Mouse (Mus musculus): Measurements from ENCODE around the gene Elavl1. TPM values are rescaled to one million over a fixed set of nuclear protein-coding genes. Genes with fewer than 3 reads are reported as not detected.
A peak's percentile ranks its signal among the peaks of the same experiment; 100 is the strongest.

Elavl1 gene
- polyA plus RNA-seq, 1 experiment = 20.7 TPM

- Histone ChIP-seq H3K4me1 (ENCODE audit: control insufficient read depth, insufficient read depth, insufficient read length, low read length) (peaks cover 5% of the 10 kb centered on the region), H3K36me3 (ENCODE audit: control insufficient read depth, insufficient read depth, low read length) (peaks cover 1% of the 10 kb centered on the region; the same call in 1 of the 2 replicates), H3K27me3 (ENCODE audit: control insufficient read depth, insufficient read depth, low read length) (no peaks in the 10 kb centered on the region), H3K27ac (ENCODE audit: insufficient read depth, low read depth, low read length) (no peak overlapping the region), H3K4me3 (ENCODE audit: low read depth, low read length) (0 out of 2 replicates have a peak overlapping the region, but pooled peaks have one; percentile 6)
- no peak for TF ChIP-seq CTCF (IDR thresholded peaks at IDR 0.05; ENCODE audit: extremely low read depth, insufficient read length, insufficient replicate concordance, low read depth, low read length)
- TF ChIP-seq POLR2A (IDR thresholded peaks at IDR 0.05; ENCODE audit: low read depth, low read length) = no peak
- 22% methylated on average over 7 of the region's 7 CpGs for WGBS
These were observed 22.4 kb upstream of the Elavl1 start for GRCm38 (mm10) chr8:4347661-4348060.

GRCm38 (mm10) chr8:4340207-4340606 lies 15.0 kb upstream of the Elavl1 start:
- no peaks in the 10 kb centered on the region for H3K27me3 ChIP-seq (ENCODE audit: control insufficient read depth, insufficient read depth, low read length)
- no peaks in the 10 kb centered on the region for H3K4me1 ChIP-seq (ENCODE audit: control insufficient read depth, insufficient read depth, insufficient read length, low read length)
- TF ChIP-seq POLR2A (IDR thresholded peaks at IDR 0.05; ENCODE audit: low read depth, low read length) (no peak), CTCF (IDR thresholded peaks at IDR 0.05; ENCODE audit: extremely low read depth, insufficient read length, insufficient replicate concordance, low read depth, low read length) (no peak)
- WGBS = 86% methylated on average over 3 of the region's 3 CpGs
- no peak overlapping the region for H3K4me3 ChIP-seq (ENCODE audit: low read depth, low read length)
- H3K27ac ChIP-seq (ENCODE audit: insufficient read depth, low read depth, low read length) = no peak overlapping the region
- H3K36me3 ChIP-seq (ENCODE audit: control insufficient read depth, insufficient read depth, low read length) = peaks cover 33% of the 10 kb centered on the region

GRCm38 (mm10) chr8:4335678-4336077 lies 10.5 kb upstream of the Elavl1 start:
- peaks cover 52% of the 10 kb centered on the region for H3K36me3 ChIP-seq (ENCODE audit: control insufficient read depth, insufficient read depth, low read length)

GRCm38 (mm10) chr8:4333966-4334365 lies 8.8 kb upstream of the Elavl1 start:
- Histone ChIP-seq H3K36me3 (ENCODE audit: control insufficient read depth, insufficient read depth, low read length) (peaks cover 63% of the 10 kb centered on the region), H3K27ac (ENCODE audit: insufficient read depth, low read depth, low read length) (no peak overlapping the region), H3K27me3 (ENCODE audit: control insufficient read depth, insufficient read depth, low read length) (no peaks in the 10 kb centered on the region), H3K4me3 (ENCODE audit: low read depth, low read length) (no peak overlapping the region), H3K4me1 (ENCODE audit: control insufficient read depth, insufficient read depth, insufficient read length, low read length) (peaks cover 2% of the 10 kb centered on the region; the same call in 1 of the 2 replicates)
- WGBS = 35% methylated on average over 1 of the region's 1 CpGs
- TF ChIP-seq CTCF (IDR thresholded peaks at IDR 0.05; ENCODE audit: extremely low read depth, insufficient read length, insufficient replicate concordance, low read depth, low read length) = no peak
- TF ChIP-seq POLR2A (IDR thresholded peaks at IDR 0.05; ENCODE audit: low read depth, low read length) = no peak

More at GRCm38 (mm10) chr8:4335678-4336077, 10.5 kb upstream of the Elavl1 start:
- TF ChIP-seq CTCF (IDR thresholded peaks at IDR 0.05; ENCODE audit: extremely low read depth, insufficient read length, insufficient replicate concordance, low read depth, low read length) (no peak), POLR2A (IDR thresholded peaks at IDR 0.05; ENCODE audit: low read depth, low read length) (no peak)
- Histone ChIP-seq H3K27me3 (ENCODE audit: control insufficient read depth, insufficient read depth, low read length) (no peaks in the 10 kb centered on the region), H3K4me3 (ENCODE audit: low read depth, low read length) (no peak overlapping the region), H3K4me1 (ENCODE audit: control insufficient read depth, insufficient read depth, insufficient read length, low read length) (peaks cover 2% of the 10 kb centered on the region; the same call in 1 of the 2 replicates), H3K27ac (ENCODE audit: insufficient read depth, low read depth, low read length) (no peak overlapping the region)
- WGBS = 77% methylated on average over 2 of the region's 2 CpGs

- TF ChIP-seq CTCF (IDR thresholded peaks at IDR 0.05; ENCODE audit: extremely low read depth, insufficient read length, insufficient replicate concordance, low read depth, low read length) = no peak
- no peak for TF ChIP-seq POLR2A (IDR thresholded peaks at IDR 0.05; ENCODE audit: low read depth, low read length)
- peaks cover 2% of the 10 kb centered on the region; the same call in 1 of the 2 replicates for H3K4me1 ChIP-seq (ENCODE audit: control insufficient read depth, insufficient read depth, insufficient read length, low read length)
- H3K27ac ChIP-seq (ENCODE audit: insufficient read depth, low read depth, low read length) = no peak overlapping the region
- H3K36me3 ChIP-seq (ENCODE audit: control insufficient read depth, insufficient read depth, low read length) = peaks cover 38% of the 10 kb centered on the region
- no peaks in the 10 kb centered on the region for H3K27me3 ChIP-seq (ENCODE audit: control insufficient read depth, insufficient read depth, low read length)
- WGBS = 90% methylated on average over 5 of the region's 5 CpGs
- no peak overlapping the region for H3K4me3 ChIP-seq (ENCODE audit: low read depth, low read length)
These were observed 3.8 kb upstream of the Elavl1 start for GRCm38 (mm10) chr8:4329000-4329399.

- WGBS = 12% methylated on average over 7 of the region's 7 CpGs
- Histone ChIP-seq H3K4me3 (ENCODE audit: low read depth, low read length) (peak overlapping the region; percentile 73), H3K27ac (ENCODE audit: insufficient read depth, low read depth, low read length) (peak overlapping the region; percentile 82; the same call in 1 of the 2 replicates), H3K27me3 (ENCODE audit: control insufficient read depth, insufficient read depth, low read length) (no peaks in the 10 kb centered on the region), H3K4me1 (ENCODE audit: control insufficient read depth, insufficient read depth, insufficient read length, low read length) (peaks cover 7% of the 10 kb centered on the region; the same call in 1 of the 2 replicates), H3K36me3 (ENCODE audit: control insufficient read depth, insufficient read depth, low read length) (peaks cover 27% of the 10 kb centered on the region)
- no peak for TF ChIP-seq CTCF (IDR thresholded peaks at IDR 0.05; ENCODE audit: extremely low read depth, insufficient read length, insufficient replicate concordance, low read depth, low read length)
- TF ChIP-seq POLR2A (IDR thresholded peaks at IDR 0.05; ENCODE audit: low read depth, low read length) = no peak
These were observed 481 bp upstream of the Elavl1 start for GRCm38 (mm10) chr8:4325751-4326036.

- Histone ChIP-seq H3K36me3 (ENCODE audit: control insufficient read depth, insufficient read depth, low read length) (peaks cover 23% of the 10 kb centered on the region), H3K4me3 (ENCODE audit: low read depth, low read length) (peak overlapping the region; percentile 98), H3K27ac (ENCODE audit: insufficient read depth, low read depth, low read length) (peak overlapping the region; percentile 85), H3K4me1 (ENCODE audit: control insufficient read depth, insufficient read depth, insufficient read length, low read length) (peaks cover 16% of the 10 kb centered on the region; the same call in 1 of the 2 replicates), H3K27me3 (ENCODE audit: control insufficient read depth, insufficient read depth, low read length) (no peaks in the 10 kb centered on the region)
- WGBS = under 1% methylated on average over 42 of the region's 42 CpGs
- no peak for TF ChIP-seq CTCF (IDR thresholded peaks at IDR 0.05; ENCODE audit: extremely low read depth, insufficient read length, insufficient replicate concordance, low read depth, low read length)
- TF ChIP-seq POLR2A (IDR thresholded peaks at IDR 0.05; ENCODE audit: low read depth, low read length) = no peak
These were observed 688 bp downstream of the Elavl1 start for GRCm38 (mm10) chr8:4324525-4324924.

All from small intestine, adult 2 months (tissue).